Mouse (Mus musculus) heart, postnatal 0 days (tissue): Measurements from ENCODE around the gene Prss54. TPM values are rescaled to one million over a fixed set of nuclear protein-coding genes. Genes with fewer than 3 reads are reported as not detected.
A peak's percentile ranks its signal among the peaks of the same experiment; 100 is the strongest.

Experiments used
- ATAC-seq: fragments of 200-750 bp; cut with Nextera tagmentation; 2 replicates; pipeline ENCODE4 v1.8.0; 2017; ENCODE audit warnings: low read depth, moderate number of reproducible peaks, moderate library complexity; ENCODE audit not compliant: insufficient read depth
- DNase-seq: peaks from one replicate; pipeline ENCODE4 v3.0.0-alpha.2; 2016; ENCODE audit warnings: low spot score
- H3K27ac ChIP-seq: fragments of 300-500 bp; sonication (generic); 2 replicates; pipeline ENCODE4 v1.5.1; 2014; ENCODE audit warnings: low read depth, mild to moderate bottlenecking
- H3K27me3 ChIP-seq: fragments of 300-500 bp; sonication (generic); 2 replicates; pipeline ENCODE4 v1.6.1; 2014; ENCODE audit warnings: low read length, mixed read lengths; ENCODE audit not compliant: control insufficient read depth, insufficient read depth
- H3K36me3 ChIP-seq: fragments of 300-500 bp; sonication (generic); replicated peaks from 2 replicates; pipeline ENCODE4 v1.6.1; 2014; ENCODE audit warnings: low read length, mixed read lengths; ENCODE audit not compliant: control insufficient read depth, insufficient read depth
- H3K4me1 ChIP-seq: fragments of 300-500 bp; sonication (generic); 2 replicates; pipeline ENCODE4 v1.6.1; 2014; ENCODE audit warnings: antibody characterized with exemption; ENCODE audit not compliant: control insufficient read depth, insufficient read depth
- H3K4me2 ChIP-seq: fragments of 300-500 bp; sonication (generic); 2 replicates; pipeline ENCODE4 v1.6.1; 2014; ENCODE audit warnings: low read depth, mild to moderate bottlenecking, low read length, moderate library complexity
- H3K4me3 ChIP-seq: fragments of 300-500 bp; sonication (generic); 2 replicates; pipeline ENCODE4 v1.5.1; 2014; ENCODE audit warnings: low read depth, low read length
- H3K9ac ChIP-seq: fragments of 300-500 bp; sonication (generic); replicated peaks from 2 replicates; pipeline ENCODE4 v1.6.1; 2014; ENCODE audit warnings: low read depth, low read length, mixed read lengths
- H3K9me3 ChIP-seq: fragments of 300-500 bp; sonication (generic); replicated peaks from 2 replicates; pipeline ENCODE4 v1.6.1; 2016; ENCODE audit warnings: low read length; ENCODE audit not compliant: control insufficient read depth
- CTCF ChIP-seq: IDR thresholded peaks from 2 replicates; pipeline ENCODE4 v1.5.1; 2016; ENCODE audit warnings: antibody characterized with exemption, control low read depth, low read depth
- EP300 ChIP-seq: IDR thresholded peaks from 2 replicates; pipeline ENCODE4 v1.6.1; 2016; ENCODE audit warnings: antibody characterized with exemption, low read depth
- WGBS: fragments of 180-500 bp; shearing (Covaris S2); extraction: QIAGEN DNeasy Blood & Tissue Kit; methylation state at CpG from one replicate; pipeline ENCODE4 v1.1.7; 2014; 5-methylcytosine and 5-hydroxymethylcytosine counted together
- polyA plus RNA-seq: library from polyadenylated mRNA; unstranded; fragments of >200 nt; fragmentation: Nextera tagmentation; extraction: Ambion mirVana; gene quantifications from 2 replicates; pipeline ENCODE4 v1.2.1, GENCODE M21; 2015
- total RNA-seq: library from RNA; depleted of rRNA; stranded (reverse); fragments of >200 nt; gene quantifications from 2 replicates; pipeline ENCODE4 v1.2.3, GENCODE M21; 2014; ENCODE audit warnings: low replicate concordance

Prss54 gene
- total and polyA plus RNA-seq, 2 experiments from 2014 or later = not detected

DNA sequence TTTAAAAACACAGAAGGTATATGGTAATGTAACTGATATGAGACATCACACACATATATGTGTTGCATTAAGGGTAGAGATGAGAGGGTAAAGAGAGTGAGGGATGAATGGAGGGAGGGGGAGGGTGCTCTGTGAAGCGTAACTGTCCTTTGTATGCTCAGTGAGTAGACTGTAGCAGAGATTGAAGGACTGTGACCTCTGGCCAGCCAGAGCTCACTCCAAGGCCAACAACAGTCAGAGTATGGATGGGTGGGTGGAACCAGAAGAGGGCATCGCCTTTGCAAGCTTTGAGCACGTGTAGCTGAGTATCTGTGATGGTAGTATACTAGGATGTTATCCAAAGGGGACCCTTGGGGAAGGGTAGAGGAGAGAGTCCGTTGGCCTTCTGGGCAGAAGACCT is 24.6 kb downstream of the Prss54 start:
- TF ChIP-seq EP300 (no peak), CTCF (no peak)
- 0 out of 2 replicates have a peak, but pooled peaks cover 6% of the 10 kb centered on the region for H3K4me1 ChIP-seq
- H3K9me3 ChIP-seq = no peaks in the 10 kb centered on the region
- no peak overlapping the region for H3K27ac ChIP-seq
- WGBS = 73% methylated on average over 4 of the region's 4 CpGs
- DNase-seq (no peak), ATAC-seq (no peak)
- no peak overlapping the region for H3K4me2 ChIP-seq
- H3K27me3 ChIP-seq = no peaks in the 10 kb centered on the region
- no peak overlapping the region for H3K9ac ChIP-seq
- H3K36me3 ChIP-seq = no peaks in the 10 kb centered on the region
- no peak overlapping the region for H3K4me3 ChIP-seq

DNA sequence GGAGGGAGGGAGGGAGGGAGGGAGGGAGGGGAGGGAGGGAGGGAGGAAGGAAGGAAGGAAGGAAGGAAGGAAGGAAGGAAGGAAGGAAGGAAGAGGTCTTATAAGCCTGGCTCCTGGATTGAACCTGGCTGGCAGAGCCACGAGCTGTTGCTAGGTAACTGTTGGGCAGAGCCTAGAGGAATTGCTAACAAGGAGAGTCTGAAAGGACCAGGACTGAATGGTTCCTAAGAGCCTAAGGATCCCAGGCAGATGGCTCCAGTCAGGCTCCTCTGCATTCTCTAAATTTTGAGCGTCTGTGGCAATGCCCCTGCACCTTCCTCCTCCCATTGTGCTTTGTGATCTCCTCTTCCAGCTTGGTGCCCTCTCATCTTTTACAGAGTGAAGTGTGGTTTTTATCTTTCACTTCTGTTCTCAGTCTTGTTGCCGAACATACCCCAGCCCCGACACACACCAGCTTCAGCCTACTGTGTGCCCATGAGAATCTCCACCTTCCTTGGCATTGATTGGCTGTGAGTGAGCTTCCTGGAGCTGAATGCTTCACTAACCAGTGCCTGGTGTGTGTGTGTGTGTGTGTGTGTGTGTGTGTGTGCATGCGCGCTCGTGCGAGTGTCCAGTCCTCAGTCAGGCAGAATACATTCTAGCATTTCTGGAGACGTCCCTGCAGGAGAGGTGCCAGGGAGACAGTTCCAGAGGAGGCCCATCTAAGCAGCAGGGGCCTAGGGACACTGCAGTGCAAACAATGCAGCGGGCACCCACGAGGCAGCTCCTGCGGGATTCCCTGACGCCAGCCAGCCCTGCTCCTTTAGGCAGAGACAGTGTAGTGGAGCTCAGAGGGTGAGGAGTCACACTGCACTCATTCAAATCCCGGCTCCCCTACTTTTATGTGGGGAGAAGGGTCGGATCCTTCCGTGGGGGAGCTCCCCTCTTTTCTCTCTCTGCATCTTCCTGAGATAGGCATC is 26.0 kb downstream of the Prss54 start:
- Histone ChIP-seq H3K9me3 (no peaks in the 10 kb centered on the region), H3K9ac (no peak overlapping the region), H3K36me3 (no peaks in the 10 kb centered on the region), H3K4me1 (0 out of 2 replicates have a peak, but pooled peaks cover 6% of the 10 kb centered on the region), H3K27ac (no peak overlapping the region), H3K4me3 (no peak overlapping the region), H3K4me2 (no peak overlapping the region), H3K27me3 (no peaks in the 10 kb centered on the region)
- no peak for ATAC-seq
- DNase-seq = no peak
- TF ChIP-seq EP300 (no peak), CTCF (no peak)
- 63% methylated on average over 16 of the region's 16 CpGs for WGBS

DNA sequence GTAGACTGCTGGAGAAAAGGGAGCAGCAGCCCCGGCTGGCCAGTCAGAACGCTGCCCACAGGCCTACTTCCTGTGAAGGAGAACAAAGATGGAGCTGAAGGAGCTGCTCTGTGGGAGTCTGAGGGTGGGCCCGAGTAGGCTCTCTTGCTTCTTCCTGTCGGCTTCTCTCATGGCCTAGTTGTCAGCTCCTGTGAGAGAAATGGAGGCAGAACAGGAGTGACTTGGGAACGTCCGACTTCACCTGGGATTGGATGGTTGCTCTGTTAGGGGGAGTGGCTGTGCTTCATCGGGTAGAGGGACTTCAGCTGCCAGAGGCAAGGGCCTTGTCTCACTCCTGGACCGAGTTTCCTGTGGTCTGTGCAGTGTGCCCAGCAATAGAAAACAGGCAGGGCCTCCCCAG is 28.2 kb downstream of the Prss54 start:
- WGBS = 48% methylated on average over 8 of the region's 8 CpGs
- ATAC-seq = peak; percentile 41; the same call in 1 of the 2 replicates
- Histone ChIP-seq H3K27ac (no peak overlapping the region), H3K4me2 (no peak overlapping the region), H3K9ac (no peak overlapping the region), H3K4me3 (no peak overlapping the region), H3K9me3 (no peaks in the 10 kb centered on the region), H3K36me3 (no peaks in the 10 kb centered on the region), H3K4me1 (0 out of 2 replicates have a peak, but pooled peaks cover 6% of the 10 kb centered on the region), H3K27me3 (no peaks in the 10 kb centered on the region)
- DNase-seq = no peak
- TF ChIP-seq EP300 (no peak), CTCF (no peak)

DNA sequence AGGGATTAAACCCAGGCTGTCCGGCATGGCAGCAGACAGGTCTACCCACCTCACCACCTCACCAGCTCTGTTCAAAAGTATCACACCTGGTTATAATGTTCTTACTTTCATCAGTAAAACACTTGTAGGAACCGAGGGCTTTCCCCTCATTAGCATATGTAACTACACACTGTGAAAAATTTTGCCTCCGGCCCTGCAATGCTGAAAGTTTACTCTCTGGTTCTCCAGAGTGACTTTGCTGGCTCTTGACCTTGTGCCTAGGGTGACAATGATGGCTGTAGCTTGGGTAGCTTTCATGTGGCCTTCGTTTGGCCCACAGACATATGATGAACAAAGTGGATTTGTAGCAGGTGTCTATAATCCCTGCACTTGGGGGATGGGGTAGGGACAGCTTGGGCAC is 29.2 kb downstream of the Prss54 start:
- Histone ChIP-seq H3K9ac (no peak overlapping the region), H3K36me3 (no peaks in the 10 kb centered on the region), H3K4me2 (no peak overlapping the region), H3K27me3 (no peaks in the 10 kb centered on the region), H3K9me3 (no peaks in the 10 kb centered on the region), H3K27ac (no peak overlapping the region), H3K4me3 (no peak overlapping the region), H3K4me1 (0 out of 2 replicates have a peak, but pooled peaks cover 6% of the 10 kb centered on the region)
- TF ChIP-seq CTCF (no peak), EP300 (no peak)
- 78% methylated on average over 4 of the region's 4 CpGs for WGBS
- no peak for DNase-seq
- ATAC-seq = no peak

DNA sequence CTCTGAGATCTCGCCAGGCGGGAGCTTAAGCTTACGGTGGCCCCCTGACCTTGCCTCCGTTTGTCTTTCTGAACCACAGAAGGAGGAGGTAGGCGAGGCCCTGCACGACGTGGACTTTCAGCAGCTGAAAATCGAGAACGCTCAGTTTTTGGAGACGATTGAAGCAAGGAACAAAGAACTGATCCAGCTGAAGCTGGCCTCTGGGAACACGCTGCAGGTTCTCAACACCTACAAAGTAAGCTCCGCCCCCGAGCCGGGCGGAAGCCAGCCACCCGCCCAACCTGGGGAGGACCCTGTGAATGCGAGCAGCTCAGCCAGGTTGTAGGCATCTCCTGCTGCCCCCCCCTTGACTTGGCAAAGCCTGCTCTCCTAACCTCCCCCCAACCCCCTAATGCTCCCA is 30.3 kb downstream of the Prss54 start:
- DNase-seq (no peak), ATAC-seq (no peak)
- 0 out of 2 replicates have a peak, but pooled peaks cover 6% of the 10 kb centered on the region for H3K4me1 ChIP-seq
- no peaks in the 10 kb centered on the region for H3K9me3 ChIP-seq
- no peak overlapping the region for H3K4me3 ChIP-seq
- no peak overlapping the region for H3K9ac ChIP-seq
- TF ChIP-seq EP300 = no peak
- no peak for TF ChIP-seq CTCF
- H3K36me3 ChIP-seq = no peaks in the 10 kb centered on the region
- no peak overlapping the region for H3K27ac ChIP-seq
- no peaks in the 10 kb centered on the region for H3K27me3 ChIP-seq
- WGBS = 79% methylated on average over 17 of the region's 17 CpGs
- no peak overlapping the region for H3K4me2 ChIP-seq
